Mouse (Mus musculus) small intestine, adult 2 months (tissue): Measurements from ENCODE around the gene Wwp2. TPM values are rescaled to one million over a fixed set of nuclear protein-coding genes. Genes with fewer than 3 reads are reported as not detected.

ENCODE experiments used
- H3K27ac ChIP-seq: fragments of 200-500 bp; 2 replicates; pipeline ENCODE4 v1.5.1; 2012; ENCODE audit warnings: low read depth, low read length, control low read depth, inconsistent platforms; ENCODE audit not compliant: insufficient read depth
- H3K27me3 ChIP-seq: fragments of 200-500 bp; 2 replicates; pipeline ENCODE4 v1.6.1; 2012; ENCODE audit warnings: mild to moderate bottlenecking, moderate library complexity, low read length, inconsistent platforms; ENCODE audit not compliant: control insufficient read depth, insufficient read depth
- H3K36me3 ChIP-seq: fragments of 200-500 bp; 2 replicates; pipeline ENCODE4 v1.6.1; 2012; ENCODE audit warnings: mild to moderate bottlenecking, low read length, control low read depth, inconsistent platforms; ENCODE audit not compliant: control insufficient read depth, insufficient read depth
- H3K4me1 ChIP-seq: fragments of 200-500 bp; 2 replicates; pipeline ENCODE4 v1.6.1; 2012; ENCODE audit warnings: low read length, inconsistent platforms, mixed read lengths; ENCODE audit not compliant: control insufficient read depth, insufficient read depth, insufficient read length
- H3K4me3 ChIP-seq: fragments of 200-500 bp; 2 replicates; pipeline ENCODE4 v1.5.1; 2012; ENCODE audit warnings: low read depth, mild to moderate bottlenecking, control low read depth, inconsistent platforms, low read length, moderate library complexity
- CTCF ChIP-seq: fragments of 200-500 bp; IDR thresholded peaks from 2 replicates; pipeline ENCODE4 v1.5.1; 2012; ENCODE audit warnings: low read depth, mild to moderate bottlenecking, control low read depth, inconsistent platforms, low read length, moderate library complexity, mixed read lengths; ENCODE audit not compliant: insufficient replicate concordance, insufficient read length; ENCODE audit errors: extremely low read depth
- POLR2A ChIP-seq: fragments of 200-500 bp; IDR thresholded peaks from 2 replicates; pipeline ENCODE4 v1.6.1; 2012; ENCODE audit warnings: low read depth, mild to moderate bottlenecking, control low read depth, inconsistent platforms, low read length, moderate library complexity
- WGBS: fragments of 180-500 bp; shearing (Covaris S2); methylation state at CpG from one replicate; pipeline ENCODE4 v1.1.7; 2018; 5-methylcytosine and 5-hydroxymethylcytosine counted together
- polyA plus RNA-seq: library from polyadenylated mRNA; depleted of rRNA; stranded (reverse); fragments of >200 nt; gene quantifications from 2 replicates; pipeline ENCODE4 v1.2.3, GENCODE M21; 2012

Gene Wwp2
- polyA plus RNA-seq, 1 experiment: 56.9 TPM

DNA sequence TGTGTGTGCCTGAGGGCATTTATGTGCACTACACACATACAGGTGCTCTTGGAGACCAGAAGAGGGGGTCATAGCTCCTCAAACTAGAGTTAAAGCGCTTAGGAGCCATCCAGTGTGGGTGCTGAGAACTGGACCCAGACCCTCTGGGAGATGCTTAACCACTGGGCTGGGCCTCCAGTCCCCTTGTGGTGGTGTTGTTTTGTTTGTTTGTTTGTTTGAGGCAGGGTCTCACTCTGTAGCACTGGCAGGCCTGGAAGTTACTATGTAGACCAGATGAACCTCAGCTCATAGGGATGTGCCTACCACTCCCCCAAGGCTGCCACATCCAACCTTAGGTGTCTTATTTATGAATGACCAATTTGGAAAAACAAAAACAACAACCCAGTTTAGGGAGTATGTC is 70.9 kb downstream of the Wwp2 start:
- WGBS: 93% methylated on average over 1 of the region's 1 CpGs
- Histone ChIP-seq H3K27me3 (no peaks in the 10 kb centered on the region), H3K4me3 (no peak overlapping the region), H3K4me1 (peaks cover 12% of the 10 kb centered on the region; the same call in 1 of the 2 replicates), H3K27ac (no peak overlapping the region), H3K36me3 (peaks cover 15% of the 10 kb centered on the region)
- no peak for TF ChIP-seq POLR2A
- TF ChIP-seq CTCF: no peak

DNA sequence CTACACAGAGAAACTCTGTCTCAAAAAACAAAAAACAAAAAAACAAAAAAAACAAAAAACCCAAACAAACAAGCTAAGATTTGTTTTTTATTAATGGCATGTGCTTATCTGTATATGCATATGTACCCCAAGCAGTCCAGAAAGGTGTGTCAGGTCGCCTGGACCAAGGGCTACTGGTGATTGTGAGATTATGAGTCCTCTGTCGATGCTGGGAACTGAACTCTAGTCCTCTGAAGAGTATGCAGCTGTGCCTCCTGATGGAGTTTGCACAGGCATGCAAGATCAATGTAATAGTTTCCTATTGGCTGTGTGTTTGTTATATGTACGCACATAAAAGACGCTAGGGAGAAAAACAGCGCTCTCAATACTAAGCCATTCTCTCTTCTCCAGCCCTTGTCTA is 74.0 kb downstream of the Wwp2 start:
- Histone ChIP-seq H3K27me3 (no peaks in the 10 kb centered on the region), H3K36me3 (peaks cover 20% of the 10 kb centered on the region), H3K4me3 (no peak overlapping the region), H3K4me1 (no peaks in the 10 kb centered on the region), H3K27ac (no peak overlapping the region)
- no peak for TF ChIP-seq POLR2A
- no peak for TF ChIP-seq CTCF
- WGBS: 86% methylated on average over 5 of the region's 5 CpGs

DNA sequence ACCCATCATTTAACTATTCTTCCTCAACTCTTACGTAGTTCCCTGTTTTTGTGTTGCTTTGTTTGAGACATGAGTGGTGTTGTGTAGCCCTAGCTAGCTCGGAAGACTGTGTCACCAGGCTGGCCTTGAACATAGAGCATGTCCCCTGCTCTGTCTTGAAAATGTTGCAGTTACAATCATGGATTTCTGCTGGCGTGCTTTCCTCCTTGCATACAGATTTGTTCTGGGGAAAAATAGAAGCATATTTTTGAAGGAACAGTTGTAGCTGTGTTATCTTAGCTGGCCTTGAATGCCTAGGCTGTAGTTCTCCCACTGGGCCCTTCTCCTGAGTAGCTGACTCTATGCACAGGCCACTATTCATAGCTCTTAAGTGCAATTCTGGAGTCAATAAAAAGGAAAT is 74.6 kb downstream of the Wwp2 start:
- 93% methylated on average over 3 of the region's 3 CpGs for WGBS

DNA sequence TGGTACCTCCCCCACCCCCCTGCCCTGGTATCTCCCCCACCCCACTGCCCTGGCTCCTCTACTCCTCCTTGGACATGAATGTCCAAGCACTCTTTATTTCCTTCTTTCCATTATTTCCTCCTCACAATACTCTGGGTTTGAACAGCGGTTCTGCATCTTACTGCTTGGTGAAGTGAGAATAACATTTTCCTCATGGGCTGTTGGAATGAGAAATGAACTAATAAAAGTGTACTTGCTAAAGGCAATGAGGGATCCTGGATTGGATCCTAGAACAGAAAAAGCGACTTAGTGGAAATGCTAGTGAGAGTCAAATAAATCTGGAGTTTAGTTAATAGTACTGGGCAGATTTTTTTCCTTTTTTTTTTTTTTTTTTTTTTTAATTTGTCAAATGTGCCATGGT is 77.1 kb downstream of the Wwp2 start:
- WGBS: 95% methylated on average over 2 of the region's 2 CpGs
- no peaks in the 10 kb centered on the region for H3K4me1 ChIP-seq
- H3K27me3 ChIP-seq: no peaks in the 10 kb centered on the region
- H3K27ac ChIP-seq: no peak overlapping the region
- H3K4me3 ChIP-seq: no peak overlapping the region
- TF ChIP-seq CTCF (no peak), POLR2A (no peak)
- H3K36me3 ChIP-seq: peaks cover 10% of the 10 kb centered on the region

More for the DNA sequence above, 74.6 kb downstream of the Wwp2 start:
- H3K27me3 ChIP-seq: no peaks in the 10 kb centered on the region
- no peak for TF ChIP-seq POLR2A
- TF ChIP-seq CTCF: no peak
- peaks cover 20% of the 10 kb centered on the region for H3K36me3 ChIP-seq
- no peaks in the 10 kb centered on the region for H3K4me1 ChIP-seq
- H3K27ac ChIP-seq: no peak overlapping the region
- H3K4me3 ChIP-seq: no peak overlapping the region

DNA sequence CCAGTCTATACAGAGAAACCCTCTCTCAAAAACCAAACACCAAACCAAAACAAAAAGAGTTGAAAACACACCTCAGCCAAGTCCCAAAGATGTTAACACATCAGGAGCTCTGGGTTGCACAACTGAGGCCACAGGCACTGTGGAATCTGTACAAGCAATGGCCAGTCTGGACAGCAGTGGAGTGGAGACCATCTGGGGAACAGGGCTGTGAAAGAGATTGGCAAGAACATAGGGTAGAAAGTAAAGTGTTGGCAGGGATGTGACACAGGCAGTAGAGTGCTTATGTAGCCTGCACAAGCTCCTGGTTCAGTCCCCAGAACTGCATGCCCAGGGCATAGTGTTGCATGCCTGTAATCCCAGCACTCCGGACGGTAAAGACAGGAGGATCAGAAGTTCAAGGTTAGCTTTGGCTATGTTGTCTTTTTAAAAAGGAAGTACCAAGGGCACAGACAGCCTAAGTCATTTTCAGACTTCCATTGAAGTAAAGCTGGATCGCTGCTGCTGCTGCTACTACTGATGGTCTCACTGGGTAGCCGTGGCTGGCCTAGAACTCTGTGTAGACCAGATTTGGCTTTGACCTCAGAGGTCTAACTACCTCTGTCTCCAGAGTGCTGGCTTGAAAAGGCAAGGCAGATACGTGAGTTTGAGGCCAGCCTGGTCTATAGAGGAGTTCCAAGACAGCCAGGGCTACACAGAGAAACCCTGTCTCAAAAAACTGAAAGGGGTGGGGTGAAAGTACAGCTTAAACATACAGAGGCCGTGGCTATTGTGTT is 79.0 kb downstream of the Wwp2 start:
- Histone ChIP-seq H3K36me3 (peaks cover 14% of the 10 kb centered on the region), H3K27ac (no peak overlapping the region), H3K27me3 (no peaks in the 10 kb centered on the region), H3K4me3 (no peak overlapping the region), H3K4me1 (peaks cover 2% of the 10 kb centered on the region; the same call in 1 of the 2 replicates)
- no peak for TF ChIP-seq POLR2A
- TF ChIP-seq CTCF: no peak
- WGBS: 85% methylated on average over 6 of the region's 6 CpGs

DNA sequence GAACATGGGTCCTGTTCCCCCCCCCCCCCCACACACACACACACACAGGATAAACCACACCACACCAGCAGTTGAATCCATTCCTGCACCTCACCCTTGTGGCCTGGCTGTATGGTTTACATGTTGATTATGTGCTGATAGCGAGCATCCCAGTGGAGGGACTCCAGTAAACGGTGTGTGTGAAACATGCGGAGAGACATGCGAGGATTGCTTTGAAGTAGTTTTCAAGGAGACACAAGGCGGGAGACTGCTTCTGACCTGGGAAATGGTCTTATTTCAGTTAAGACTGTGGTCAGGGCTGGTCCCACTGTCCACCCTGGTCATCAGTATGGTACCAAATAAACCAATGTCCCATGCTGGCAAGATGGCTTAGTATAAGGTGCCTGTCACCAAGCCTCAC is 82.6 kb downstream of the Wwp2 start:
- 93% methylated on average over 5 of the region's 5 CpGs for WGBS

DNA sequence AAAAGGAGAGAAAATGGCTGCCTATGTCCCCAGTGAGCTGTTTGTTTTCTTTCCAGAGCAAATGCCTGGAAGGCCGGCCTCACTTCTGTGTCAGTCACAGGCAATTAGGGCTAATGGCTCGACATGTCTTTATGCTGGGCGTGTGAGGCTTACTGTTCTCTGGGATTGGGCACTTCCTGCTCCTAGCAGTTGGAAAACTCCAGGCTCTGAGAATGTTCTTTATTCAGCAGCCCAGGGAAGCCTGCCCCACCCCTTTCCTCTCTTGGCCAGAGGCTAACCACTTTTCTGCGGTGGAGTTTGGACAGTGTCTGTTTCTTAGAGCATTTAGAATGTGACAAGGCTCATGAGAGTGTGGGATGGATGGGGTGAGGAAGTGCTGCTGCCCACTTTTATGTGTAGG is 83.7 kb downstream of the Wwp2 start:
- H3K27ac ChIP-seq: no peak overlapping the region

More for the DNA sequence above, 82.6 kb downstream of the Wwp2 start:
- Histone ChIP-seq H3K36me3 (peaks cover 22% of the 10 kb centered on the region), H3K4me1 (peaks cover 2% of the 10 kb centered on the region; the same call in 1 of the 2 replicates), H3K27ac (no peak overlapping the region), H3K4me3 (no peak overlapping the region), H3K27me3 (no peaks in the 10 kb centered on the region)
- no peak for TF ChIP-seq CTCF
- no peak for TF ChIP-seq POLR2A

More for the DNA sequence above, 83.7 kb downstream of the Wwp2 start:
- WGBS: 8% methylated on average over 4 of the region's 4 CpGs
- no peak for TF ChIP-seq CTCF
- TF ChIP-seq POLR2A: no peak
- peaks cover 20% of the 10 kb centered on the region for H3K36me3 ChIP-seq
- H3K27me3 ChIP-seq: no peaks in the 10 kb centered on the region
- H3K4me3 ChIP-seq: no peak overlapping the region
- peaks cover 2% of the 10 kb centered on the region; the same call in 1 of the 2 replicates for H3K4me1 ChIP-seq
